Mouse (Mus musculus): Measurements from ENCODE around the gene Atp5b. TPM values are rescaled to one million over a fixed set of nuclear protein-coding genes. Genes with fewer than 3 reads are reported as not detected.

Gene Atp5b
- polyA plus RNA-seq (2012; rRNA removed): 1,417 and 1,472 TPM in 2 replicates

GRCm38 (mm10) chr10:128082880-128083421, at the start of gene Atp5b:
Atp5b (plus strand) TSS chr10:128083273.

GRCm38 (mm10) chr10:128058601-128059151, 24.4 kb upstream of the Atp5b start, which contains the start of gene Ptges3:
Ptges3 (plus strand) TSS chr10:128058954.

DNA sequence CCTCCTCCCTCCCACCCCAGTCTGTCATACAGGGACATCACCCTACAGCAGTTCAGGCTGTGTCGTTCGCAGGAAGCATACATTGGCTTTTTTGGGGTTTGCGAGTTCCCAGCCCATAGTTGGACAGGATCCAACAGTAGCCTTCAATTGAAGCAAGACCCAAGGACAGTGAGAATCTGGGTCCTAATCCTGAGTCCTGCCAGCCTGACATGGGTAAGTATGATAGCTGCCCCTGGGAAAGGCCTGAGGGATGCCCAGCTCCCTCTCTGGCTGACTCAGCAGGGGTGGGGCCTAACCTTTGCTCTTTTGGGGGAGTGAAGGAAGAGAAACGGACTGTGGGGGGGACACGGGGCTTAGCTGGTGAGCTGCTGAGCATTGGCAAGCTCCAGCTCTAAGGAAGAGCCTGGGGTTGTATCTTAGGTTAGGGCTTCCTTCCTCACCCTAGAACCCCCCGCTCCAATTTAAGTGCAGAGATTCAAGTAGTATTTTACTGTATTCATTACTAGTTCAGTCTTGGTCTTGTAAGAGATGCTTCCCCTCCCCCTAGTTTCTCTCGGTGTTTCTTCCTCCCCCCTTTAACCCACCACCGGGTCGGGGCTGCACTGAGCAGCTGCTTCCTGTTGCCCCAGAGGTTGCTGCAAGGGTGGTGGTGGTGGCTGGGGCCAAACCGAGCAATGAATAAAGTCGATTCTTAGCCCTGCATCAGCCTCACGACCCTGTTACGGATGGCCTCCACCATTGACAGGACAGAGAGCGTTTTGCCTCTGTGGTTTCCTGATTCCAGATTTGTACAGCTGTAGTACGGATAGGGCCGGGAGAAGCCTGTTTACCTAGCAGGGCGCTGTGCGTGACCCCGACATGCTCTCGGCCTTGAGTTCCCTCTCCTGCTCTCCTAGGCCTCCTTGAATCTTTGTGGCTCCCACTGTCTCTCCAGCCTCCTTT, 8.8 kb downstream of the Atp5b start, which contains the start of gene Baz2a:
Baz2a (plus strand) TSS at position 14 of the 942 bp plus-strand sequence.

Other genes with a start within 250 kb of the Atp5b start
- gene Rdh19, start 233.3 kb upstream of the Atp5b start, polyA plus RNA-seq (2012; rRNA removed): not detected in 2 replicates
- gene Rdh16f2, start 216.8 kb upstream of the Atp5b start, polyA plus RNA-seq (2012; rRNA removed): not detected in 2 replicates
- not detected in 2 replicates for gene Rdh7, start 194.5 kb upstream of the Atp5b start, polyA plus RNA-seq (2012; rRNA removed)
- gene Sdr9c7, start 184.8 kb upstream of the Atp5b start, polyA plus RNA-seq (2012; rRNA removed): not detected in 2 replicates
- not detected in 2 replicates for gene Hsd17b6, start 75.7 kb upstream of the Atp5b start, polyA plus RNA-seq (2012; rRNA removed)
- gene Prim1, start 68.1 kb upstream of the Atp5b start, polyA plus RNA-seq (2012; rRNA removed): 28.8 and 29.3 TPM in 2 replicates
- 338 and 351 TPM in 2 replicates for gene Naca, start 47.7 kb upstream of the Atp5b start, polyA plus RNA-seq (2012; rRNA removed)
- gene Ptges3, start 24.3 kb upstream of the Atp5b start, polyA plus RNA-seq (2012; rRNA removed): 78.8 and 81.9 TPM in 2 replicates
- 23.7 and 23.9 TPM in 2 replicates for gene Baz2a, start 8.3 kb downstream of the Atp5b start, polyA plus RNA-seq (2012; rRNA removed)
- 15.2 and 16.2 TPM in 2 replicates for gene Rbms2, start 97.0 kb downstream of the Atp5b start, polyA plus RNA-seq (2012; rRNA removed)
- gene Gls2, start 111.2 kb downstream of the Atp5b start, polyA plus RNA-seq (2012; rRNA removed): 4.4 and 4.9 TPM in 2 replicates
- gene Spryd4, start 128.5 kb downstream of the Atp5b start, polyA plus RNA-seq (2012; rRNA removed): 13.7 and 13.9 TPM in 2 replicates
- 0.05 and 0.11 TPM in 2 replicates for gene Mip, start 142.6 kb downstream of the Atp5b start, polyA plus RNA-seq (2012; rRNA removed)
- gene Timeless, start 148.8 kb downstream of the Atp5b start, polyA plus RNA-seq (2012; rRNA removed): 8.5 and 8.8 TPM in 2 replicates
- 0.12 TPM in 2 replicates for gene Apon, start 170.8 kb downstream of the Atp5b start, polyA plus RNA-seq (2012; rRNA removed)
- 0.12 and 0.17 TPM in 2 replicates for gene Apof, start 185.4 kb downstream of the Atp5b start, polyA plus RNA-seq (2012; rRNA removed)
- gene Stat2, start 187.3 kb downstream of the Atp5b start, polyA plus RNA-seq (2012; rRNA removed): 33.4 and 33.7 TPM in 2 replicates
- 0.12 and 0.13 TPM in 2 replicates for gene Il23a, start 215.5 kb downstream of the Atp5b start, polyA plus RNA-seq (2012; rRNA removed)
- 30.4 and 30.5 TPM in 2 replicates for gene Pan2, start 220.1 kb downstream of the Atp5b start, polyA plus RNA-seq (2012; rRNA removed)
- gene Cnpy2, start 239.2 kb downstream of the Atp5b start, polyA plus RNA-seq (2012; rRNA removed): 88.9 and 96.2 TPM in 2 replicates